Mouse (Mus musculus) bone marrow, adult 2 months (tissue): ENCODE data around the gene Ing1. TPM values are rescaled to one million over a fixed set of nuclear protein-coding genes. Genes with fewer than 3 reads are reported as not detected.

Source experiments
- H3K27ac ChIP-seq: fragments of 200-500 bp; 2 replicates; pipeline ENCODE4 v1.5.1; 2012; ENCODE audit warnings: low read depth, mild to moderate bottlenecking, control low read depth, inconsistent platforms, low read length; ENCODE audit not compliant: control insufficient read depth, poor library complexity, insufficient read depth
- H3K4me1 ChIP-seq: fragments of 200-500 bp; 2 replicates; pipeline ENCODE4 v1.6.1; 2011; ENCODE audit warnings: low read length; ENCODE audit not compliant: control insufficient read depth, insufficient read depth
- H3K4me3 ChIP-seq: fragments of 200-500 bp; replicated peaks from 2 replicates; pipeline ENCODE3; 2011; ENCODE audit warnings: mild to moderate bottlenecking, low read depth, low read length, control low read depth; ENCODE audit not compliant: control insufficient read depth
- CTCF ChIP-seq: fragments of 200-500 bp; IDR thresholded peaks from 2 replicates; pipeline ENCODE4 v1.5.1; 2011; ENCODE audit warnings: low read length, control low read depth; ENCODE audit not compliant: control insufficient read depth, insufficient read depth
- POLR2A ChIP-seq: fragments of 200-500 bp; IDR thresholded peaks from 2 replicates; pipeline ENCODE4 v1.6.1; 2011; ENCODE audit warnings: low read depth, mild to moderate bottlenecking, control low read depth, low read length, borderline replicate concordance; ENCODE audit not compliant: control insufficient read depth
- WGBS: fragments of 180-500 bp; shearing (Covaris S2); methylation state at CpG from one replicate; pipeline ENCODE4 v1.1.7; 2018; 5-methylcytosine and 5-hydroxymethylcytosine counted together
- polyA plus RNA-seq: library from polyadenylated mRNA; stranded (reverse); fragments of >200 nt; gene quantifications from 2 replicates; pipeline ENCODE4 v1.2.4, GENCODE M21; 2011; ENCODE audit warnings: low replicate concordance; ENCODE audit not compliant: missing spikeins, insufficient read depth, insufficient read length

Ing1 gene
- polyA plus RNA-seq, 1 experiment = 44.7 TPM

- Histone ChIP-seq H3K4me1 (peaks cover 7% of the 10 kb centered on the region), H3K4me3 (no peak overlapping the region), H3K27ac (no peak overlapping the region)
- TF ChIP-seq POLR2A (no peak), CTCF (no peak)
- 54% methylated on average over 16 of the region's 16 CpGs for WGBS
These were observed 37.9 kb upstream of the Ing1 start for GRCm38 (mm10) chr8:11517366-11518055.

GRCm38 (mm10) chr8:11518056-11518396, 37.3 kb upstream of the Ing1 start:
- WGBS = 51% methylated on average over 6 of the region's 6 CpGs
- peaks cover 7% of the 10 kb centered on the region for H3K4me1 ChIP-seq
- H3K4me3 ChIP-seq = no peak overlapping the region
- no peak for TF ChIP-seq POLR2A
- no peak overlapping the region for H3K27ac ChIP-seq

GRCm38 (mm10) chr8:11518676-11519075, 36.7 kb upstream of the Ing1 start:
- Histone ChIP-seq H3K27ac (no peak overlapping the region), H3K4me1 (peaks cover 7% of the 10 kb centered on the region), H3K4me3 (no peak overlapping the region)
- 57% methylated on average over 11 of the region's 11 CpGs for WGBS
- no peak for TF ChIP-seq CTCF

GRCm38 (mm10) chr8:11523331-11523730, 32.0 kb upstream of the Ing1 start:
- Histone ChIP-seq H3K4me1 (no peaks in the 10 kb centered on the region; the same call in 1 of the 2 replicates), H3K4me3 (no peak overlapping the region), H3K27ac (no peak overlapping the region)
- 66% methylated on average over 3 of the region's 3 CpGs for WGBS
- TF ChIP-seq POLR2A (no peak), CTCF (no peak)

DNA sequence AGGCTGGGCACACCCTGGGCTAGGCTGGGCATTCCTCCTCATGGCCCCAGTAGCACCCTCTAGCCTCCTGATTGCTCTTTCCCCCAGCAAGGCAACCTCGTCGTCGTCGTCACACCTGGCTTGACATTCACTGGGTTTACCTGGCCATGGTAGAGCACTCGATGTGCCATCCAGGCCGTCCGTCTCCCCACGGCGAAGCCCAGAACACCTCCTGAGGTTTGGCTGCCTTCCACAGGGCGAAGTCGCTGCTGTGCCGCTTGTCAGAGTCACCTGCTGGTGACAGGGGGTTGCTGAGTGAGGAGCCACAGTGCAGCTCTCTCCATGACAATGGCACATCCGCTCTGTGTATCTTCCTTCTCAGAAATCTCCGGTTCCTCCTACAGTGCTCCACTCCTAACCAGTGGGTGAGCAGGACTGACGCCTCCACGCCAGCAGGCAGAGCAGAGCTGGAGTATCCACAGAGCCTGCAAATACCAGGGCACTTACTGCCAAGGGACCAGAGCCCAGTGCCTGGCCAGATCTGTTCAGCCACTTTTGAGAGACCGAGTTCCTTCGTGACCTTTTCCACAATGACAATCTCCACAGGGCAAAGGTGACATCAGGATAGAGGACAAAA, 25.1 kb upstream of the Ing1 start:
- Histone ChIP-seq H3K4me3 (no peak overlapping the region), H3K27ac (no peak overlapping the region), H3K4me1 (no peaks in the 10 kb centered on the region)
- TF ChIP-seq POLR2A = no peak
- no peak for TF ChIP-seq CTCF
- 89% methylated on average over 18 of the region's 18 CpGs for WGBS

GRCm38 (mm10) chr8:11530849-11531248, 24.5 kb upstream of the Ing1 start:
- Histone ChIP-seq H3K27ac (no peak overlapping the region), H3K4me1 (no peaks in the 10 kb centered on the region), H3K4me3 (no peak overlapping the region)
- TF ChIP-seq CTCF (no peak), POLR2A (no peak)
- 81% methylated on average over 4 of the region's 4 CpGs for WGBS

GRCm38 (mm10) chr8:11534494-11534893, 20.9 kb upstream of the Ing1 start:
- Histone ChIP-seq H3K4me1 (no peaks in the 10 kb centered on the region), H3K27ac (no peak overlapping the region), H3K4me3 (no peak overlapping the region)
- 85% methylated on average over 9 of the region's 9 CpGs for WGBS
- TF ChIP-seq POLR2A (no peak), CTCF (no peak)

DNA sequence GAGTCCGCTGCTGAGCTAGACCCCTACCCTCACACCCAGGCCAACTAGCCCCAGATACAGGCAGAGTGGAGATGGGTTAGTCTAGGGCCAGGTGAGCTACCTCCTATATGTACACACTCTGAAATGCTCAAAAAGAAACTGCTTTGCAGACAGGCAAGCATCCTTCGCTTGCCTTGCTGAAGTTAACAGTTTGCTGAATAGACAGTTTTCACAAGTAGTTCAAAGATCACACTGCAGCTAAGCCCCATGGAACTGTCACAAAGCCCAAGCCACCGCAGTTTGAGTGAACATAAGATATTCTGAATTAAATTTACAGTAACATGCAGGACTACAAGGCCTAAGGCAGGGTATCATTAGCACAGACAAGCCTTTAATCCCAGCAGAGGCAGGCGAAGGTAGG, 16.3 kb upstream of the Ing1 start:
- no peaks in the 10 kb centered on the region for H3K4me1 ChIP-seq
- TF ChIP-seq CTCF = no peak
- TF ChIP-seq POLR2A = no peak
- 93% methylated on average over 4 of the region's 4 CpGs for WGBS
- H3K27ac ChIP-seq = no peak overlapping the region
- H3K4me3 ChIP-seq = no peak overlapping the region

- Histone ChIP-seq H3K27ac (no peak overlapping the region), H3K4me3 (no peak overlapping the region), H3K4me1 (no peaks in the 10 kb centered on the region)
- WGBS = 82% methylated on average over 8 of the region's 8 CpGs
- TF ChIP-seq CTCF (no peak), POLR2A (no peak)
These were observed 15.2 kb upstream of the Ing1 start for GRCm38 (mm10) chr8:11540182-11540581.
